Mouse (Mus musculus) lung, embryonic 16.5 days (tissue): ENCODE data around the gene Emid1. TPM values are rescaled to one million over a fixed set of nuclear protein-coding genes. Genes with fewer than 3 reads are reported as not detected.
A peak's percentile ranks its signal among the peaks of the same experiment; 100 is the strongest.

Experiments used
- ATAC-seq: fragments of 200-750 bp; cut with Nextera tagmentation; 2 replicates; pipeline ENCODE4 v1.8.0; 2017; ENCODE audit warnings: low read depth, mild to moderate bottlenecking, moderate library complexity
- H3K27ac ChIP-seq: fragments of 300-500 bp; sonication (generic); 2 replicates; pipeline ENCODE4 v1.5.1; 2014; ENCODE audit warnings: mild to moderate bottlenecking, control low read depth, low read length
- H3K27me3 ChIP-seq: fragments of 300-500 bp; sonication (generic); 2 replicates; pipeline ENCODE4 v1.6.1; 2014; ENCODE audit warnings: low read depth, low read length, mixed read lengths; ENCODE audit not compliant: control insufficient read depth, insufficient read depth
- H3K36me3 ChIP-seq: fragments of 300-500 bp; sonication (generic); 2 replicates; pipeline ENCODE4 v1.6.1; 2014; ENCODE audit warnings: low read length; ENCODE audit not compliant: control insufficient read depth, insufficient read depth
- H3K4me1 ChIP-seq: fragments of 300-500 bp; sonication (generic); replicated peaks from 2 replicates; pipeline ENCODE4 v1.6.1; 2014; ENCODE audit warnings: low read length, mixed read lengths; ENCODE audit not compliant: control insufficient read depth, insufficient read depth
- H3K4me2 ChIP-seq: fragments of 300-500 bp; sonication (generic); 2 replicates; pipeline ENCODE4 v1.6.1; 2014; ENCODE audit warnings: low read depth, low read length, control low read depth
- H3K4me3 ChIP-seq: fragments of 300-500 bp; sonication (generic); 2 replicates; pipeline ENCODE4 v1.5.1; 2014; ENCODE audit warnings: mild to moderate bottlenecking, low read length, control low read depth
- H3K9ac ChIP-seq: fragments of 300-500 bp; sonication (generic); 2 replicates; pipeline ENCODE4 v1.6.1; 2014; ENCODE audit warnings: low read length, control low read depth
- H3K9me3 ChIP-seq: fragments of 300-500 bp; sonication (generic); 2 replicates; pipeline ENCODE4 v1.6.1; 2016; ENCODE audit warnings: low read length; ENCODE audit not compliant: control insufficient read depth
- WGBS: fragments of 180-500 bp; shearing (Covaris S2); extraction: QIAGEN DNeasy Blood & Tissue Kit; methylation state at CpG from one replicate; pipeline ENCODE4 v1.1.7; 2014; 5-methylcytosine and 5-hydroxymethylcytosine counted together
- polyA plus RNA-seq: library from polyadenylated mRNA; unstranded; fragments of >200 nt; fragmentation: Nextera tagmentation; extraction: Ambion mirVana; gene quantifications from 2 replicates; pipeline ENCODE4 v1.2.1, GENCODE M21; 2015

The Emid1 gene
- 46.7 and 52.2 TPM in 2 replicates for polyA plus RNA-seq

DNA sequence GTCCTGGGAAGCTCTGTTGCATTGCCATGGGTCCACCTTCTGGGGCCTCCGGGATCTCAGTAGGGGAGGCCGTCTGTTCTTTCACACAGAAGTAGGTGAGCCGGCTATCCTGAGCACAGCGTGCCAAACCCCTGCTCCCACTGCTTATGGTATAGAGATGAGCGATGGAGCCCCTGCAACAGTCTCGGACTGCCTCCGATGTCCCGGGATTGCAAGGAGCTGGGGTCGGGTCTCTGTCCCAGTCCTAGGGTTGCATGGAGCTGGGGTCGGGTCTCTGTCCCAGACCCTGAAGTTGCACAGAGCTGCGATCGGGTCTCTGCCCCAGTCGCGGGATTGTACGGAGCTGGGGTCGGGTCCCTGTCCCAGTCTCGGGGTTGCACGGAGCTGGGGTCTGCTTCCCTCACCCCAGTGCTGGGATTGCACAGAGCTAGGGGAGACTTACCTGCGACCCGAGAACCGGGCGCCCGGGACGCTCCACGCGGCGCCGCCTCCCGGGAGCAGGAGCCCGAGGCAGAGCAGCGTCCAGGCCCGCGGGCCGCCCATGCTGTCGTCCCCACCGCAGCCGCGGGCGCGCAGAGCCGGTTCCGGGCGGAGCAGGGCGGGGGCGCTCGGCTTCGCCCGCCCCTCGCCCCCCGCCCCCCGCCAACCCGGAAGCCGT, at the start of gene Emid1:
Gene Emid1, minus strand, starts transcription at position 578 of the 658 bp plus-strand sequence.
- ATAC-seq: peak; percentile 53
- Histone ChIP-seq H3K27me3 (no peaks in the 10 kb centered on the region), H3K9me3 (no peaks in the 10 kb centered on the region), H3K36me3 (no peaks in the 10 kb centered on the region), H3K4me1 (peaks cover 45% of the 10 kb centered on the region), H3K9ac (peak within 1 kb of the TSS; percentile 82), H3K4me2 (peak within 1 kb of the TSS; percentile 97), H3K4me3 (peak within 1 kb of the TSS; percentile 66), H3K27ac (0 out of 2 replicates have a peak within 1 kb of the TSS, but pooled peaks have one; percentile 14)
- under 1% methylated on average over 46 of the region's 53 CpGs for WGBS

- H3K4me3 ChIP-seq: no peak overlapping the region
- no peak overlapping the region for H3K4me2 ChIP-seq
- H3K9ac ChIP-seq: no peak overlapping the region
- no peaks in the 10 kb centered on the region for H3K4me1 ChIP-seq
- H3K27ac ChIP-seq: no peak overlapping the region
- no peak for ATAC-seq
- H3K27me3 ChIP-seq: no peaks in the 10 kb centered on the region
- 0 out of 2 replicates have a peak, but pooled peaks cover 2% of the 10 kb centered on the region for H3K36me3 ChIP-seq
- WGBS: 63% methylated on average over 2 of the region's 2 CpGs
- H3K9me3 ChIP-seq: no peaks in the 10 kb centered on the region
Observed at GRCm38 (mm10) chr11:5199879-5200278, 47.8 kb upstream of the Emid1 start.

GRCm38 (mm10) chr11:5197068-5197467, 45.0 kb upstream of the Emid1 start:
- Histone ChIP-seq H3K9ac (no peak overlapping the region), H3K27ac (no peak overlapping the region), H3K4me3 (no peak overlapping the region), H3K4me1 (peaks cover 4% of the 10 kb centered on the region), H3K9me3 (no peaks in the 10 kb centered on the region), H3K27me3 (no peaks in the 10 kb centered on the region), H3K4me2 (no peak overlapping the region), H3K36me3 (no peaks in the 10 kb centered on the region)
- ATAC-seq: no peak
- 78% methylated on average over 5 of the region's 5 CpGs for WGBS

DNA sequence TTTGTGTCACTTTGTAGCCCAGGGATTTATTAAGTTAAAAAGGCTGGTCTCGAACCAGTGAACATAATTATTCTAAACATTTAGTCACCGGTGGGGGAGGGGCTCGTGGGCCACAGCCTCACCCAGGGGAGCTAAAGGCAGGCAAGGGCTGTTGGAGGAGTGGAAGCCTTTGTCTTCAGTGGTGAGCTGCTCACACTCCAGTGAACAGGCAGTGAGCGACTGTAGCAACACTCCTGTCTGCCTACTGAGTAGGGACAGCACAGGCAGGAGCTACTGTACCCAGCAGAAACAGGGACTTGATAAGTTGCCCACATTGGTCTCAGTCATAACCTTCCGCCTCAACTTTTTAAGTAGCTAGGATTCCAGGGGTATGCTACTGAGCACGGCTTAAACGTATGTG, 44.5 kb upstream of the Emid1 start:
- Histone ChIP-seq H3K9ac (no peak overlapping the region), H3K4me3 (no peak overlapping the region), H3K27ac (no peak overlapping the region), H3K36me3 (no peaks in the 10 kb centered on the region), H3K27me3 (no peaks in the 10 kb centered on the region), H3K4me1 (peaks cover 9% of the 10 kb centered on the region), H3K9me3 (no peaks in the 10 kb centered on the region), H3K4me2 (no peak overlapping the region)
- ATAC-seq: no peak
- WGBS: 67% methylated on average over 7 of the region's 7 CpGs

- no peak overlapping the region for H3K27ac ChIP-seq
- no peaks in the 10 kb centered on the region for H3K27me3 ChIP-seq
- no peak overlapping the region for H3K9ac ChIP-seq
- H3K4me3 ChIP-seq: no peak overlapping the region
- H3K36me3 ChIP-seq: no peaks in the 10 kb centered on the region
- 20% methylated on average over 1 of the region's 1 CpGs for WGBS
- no peaks in the 10 kb centered on the region for H3K9me3 ChIP-seq
- H3K4me2 ChIP-seq: no peak overlapping the region
- ATAC-seq: no peak
- peaks cover 9% of the 10 kb centered on the region for H3K4me1 ChIP-seq
Observed at GRCm38 (mm10) chr11:5193576-5193881, 41.5 kb upstream of the Emid1 start.

- Histone ChIP-seq H3K9me3 (no peaks in the 10 kb centered on the region), H3K4me3 (no peak overlapping the region), H3K27ac (no peak overlapping the region), H3K4me1 (peaks cover 9% of the 10 kb centered on the region), H3K9ac (no peak overlapping the region), H3K36me3 (no peaks in the 10 kb centered on the region), H3K27me3 (no peaks in the 10 kb centered on the region), H3K4me2 (no peak overlapping the region)
- ATAC-seq: no peak
- 68% methylated on average over 8 of the region's 8 CpGs for WGBS
Observed at GRCm38 (mm10) chr11:5192840-5193575, 41.0 kb upstream of the Emid1 start.

- no peaks in the 10 kb centered on the region for H3K36me3 ChIP-seq
- H3K9ac ChIP-seq: no peak overlapping the region
- H3K27me3 ChIP-seq: no peaks in the 10 kb centered on the region
- H3K27ac ChIP-seq: no peak overlapping the region
- peak; percentile 31; the same call in 1 of the 2 replicates for ATAC-seq
- H3K4me1 ChIP-seq: peaks cover 9% of the 10 kb centered on the region
- WGBS: 31% methylated on average over 9 of the region's 9 CpGs
- H3K4me2 ChIP-seq: no peak overlapping the region
- H3K9me3 ChIP-seq: no peaks in the 10 kb centered on the region
- H3K4me3 ChIP-seq: no peak overlapping the region
Observed at GRCm38 (mm10) chr11:5192084-5192516, 40.0 kb upstream of the Emid1 start.

DNA sequence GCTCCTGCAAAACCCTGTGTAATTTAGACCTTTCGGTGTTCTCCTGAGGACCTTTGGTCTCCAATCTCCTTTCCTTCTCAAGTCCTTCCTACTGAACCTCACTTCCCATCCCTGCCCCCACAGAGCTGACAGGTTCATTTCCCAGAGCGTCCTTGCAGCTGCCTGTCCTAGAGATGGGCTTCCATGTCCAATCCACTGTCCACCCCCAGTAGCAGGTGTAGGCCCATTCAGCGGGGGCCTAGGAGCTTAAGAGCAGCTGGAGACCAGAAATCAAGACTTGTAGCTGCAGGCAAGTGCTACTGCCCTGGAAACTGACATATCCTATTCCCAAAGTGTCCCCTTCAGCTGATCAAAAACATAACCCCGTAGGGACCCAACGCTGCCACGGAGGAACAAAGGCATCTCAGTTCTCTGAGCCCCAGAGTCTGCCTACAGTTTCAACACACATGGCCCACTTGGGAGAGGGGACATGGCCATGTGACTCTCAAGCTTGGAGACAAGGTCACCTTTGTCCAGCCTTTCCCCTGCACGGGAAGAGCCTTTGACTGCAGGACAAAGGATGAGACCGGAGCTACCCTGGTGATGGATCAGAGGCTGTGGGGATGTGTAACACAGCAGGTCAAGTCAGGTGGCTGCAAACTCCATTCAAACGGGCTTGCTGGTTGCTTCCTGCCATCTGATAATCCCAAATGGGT, 37.3 kb upstream of the Emid1 start:
- H3K9me3 ChIP-seq: no peaks in the 10 kb centered on the region
- no peak overlapping the region for H3K27ac ChIP-seq
- WGBS: 50% methylated on average over 9 of the region's 9 CpGs
- H3K36me3 ChIP-seq: no peaks in the 10 kb centered on the region
- H3K9ac ChIP-seq: no peak overlapping the region
- peaks cover 9% of the 10 kb centered on the region for H3K4me1 ChIP-seq
- no peak overlapping the region for H3K4me3 ChIP-seq
- H3K4me2 ChIP-seq: no peak overlapping the region
- no peak for ATAC-seq
- no peaks in the 10 kb centered on the region for H3K27me3 ChIP-seq

DNA sequence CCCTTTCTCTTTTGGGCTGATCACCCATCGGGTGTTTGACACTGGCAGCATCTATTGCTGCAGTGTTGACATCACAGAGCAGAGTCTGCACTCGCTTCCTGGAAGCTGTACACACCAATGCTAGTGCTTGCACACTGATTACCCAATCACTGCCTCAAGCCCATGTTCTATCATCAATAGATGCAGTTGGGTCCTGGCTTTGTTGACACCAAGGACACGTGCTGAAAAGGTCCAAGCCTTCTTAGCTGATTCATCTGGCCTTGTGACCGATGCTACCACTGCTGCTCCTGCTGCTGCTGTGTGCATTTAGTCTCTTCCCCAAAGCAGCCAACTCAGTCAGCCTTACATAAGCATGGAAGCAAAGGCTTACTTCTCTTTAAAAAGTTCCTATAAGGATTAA, 36.1 kb upstream of the Emid1 start:
- WGBS: 81% methylated on average over 4 of the region's 4 CpGs

More for the DNA sequence above, 36.1 kb upstream of the Emid1 start:
- no peak for ATAC-seq
- Histone ChIP-seq H3K4me2 (no peak overlapping the region), H3K9ac (no peak overlapping the region), H3K4me3 (no peak overlapping the region), H3K4me1 (peaks cover 9% of the 10 kb centered on the region), H3K36me3 (no peaks in the 10 kb centered on the region), H3K27ac (no peak overlapping the region), H3K9me3 (no peaks in the 10 kb centered on the region), H3K27me3 (no peaks in the 10 kb centered on the region)
